ENCODE assay signal across 16 mouse cellular contexts in genomic region chr5:130774946-130775345, GRCm38 (mm10).
"Had no signal": no experiment of that assay in that cellular context is flagged by ENCODE, and none has a peak within 500 bp of the region (broad histone marks: within the 10 kb centered on the region; RNA-seq: fewer than 3 reads in every experiment).

No protein-coding gene starts in this region.

- DNase-seq: heart, postnatal 10 days; heart, postnatal 14 days; heart, postnatal 36 days; heart, postnatal 4 days; kidney, adult 11 months; kidney, adult 18-20 months; kidney, adult 2 months; kidney, adult 8-10 months; kidney, adult 9 months; kidney, postnatal 10 days; kidney, postnatal 14 days; kidney, postnatal 25 days; kidney, postnatal 36 days; kidney, postnatal 4 days; layer of hippocampus, adult 9-11 months; layer of hippocampus, postnatal 36 days had no signal
